Mouse (Mus musculus) kidney, embryonic 16.5 days (tissue): ENCODE results near the gene Frmd4b. TPM values are rescaled to one million over a fixed set of nuclear protein-coding genes. Genes with fewer than 3 reads are reported as not detected.
"Not testable (repeated sequence)": the region's sequence is repeated elsewhere in the genome, so short reads cannot be mapped to it uniquely, and the experiment has no call there.

ENCODE experiments used
- ATAC-seq: fragments of 200-750 bp; cut with Nextera tagmentation; 2 replicates; pipeline ENCODE4 v1.8.0; 2017; ENCODE audit warnings: moderate TSS enrichment; ENCODE audit not compliant: low FRiP score, low TSS enrichment
- H3K27ac ChIP-seq: fragments of 300-500 bp; sonication (generic); 2 replicates; pipeline ENCODE4 v1.5.1; 2014; ENCODE audit warnings: low read length
- H3K27me3 ChIP-seq: fragments of 300-500 bp; sonication (generic); 2 replicates; pipeline ENCODE4 v1.6.1; 2014; ENCODE audit warnings: low read length, control low read depth, mixed read lengths; ENCODE audit not compliant: insufficient read depth
- H3K36me3 ChIP-seq: fragments of 300-500 bp; sonication (generic); 2 replicates; pipeline ENCODE4 v1.6.1; 2014; ENCODE audit warnings: low read length, control low read depth, mixed read lengths; ENCODE audit not compliant: insufficient read depth
- H3K4me1 ChIP-seq: fragments of 300-500 bp; sonication (generic); 2 replicates; pipeline ENCODE4 v1.6.1; 2014; ENCODE audit warnings: low read length, control low read depth, mixed read lengths; ENCODE audit not compliant: insufficient read depth
- H3K4me2 ChIP-seq: fragments of 300-500 bp; sonication (generic); replicated peaks from 2 replicates; pipeline ENCODE4 v1.6.1; 2014; ENCODE audit warnings: low read depth, low read length
- H3K4me3 ChIP-seq: fragments of 300-500 bp; sonication (generic); 2 replicates; pipeline ENCODE4 v1.5.1; 2014; ENCODE audit warnings: mild to moderate bottlenecking, low read length
- H3K9ac ChIP-seq: fragments of 300-500 bp; sonication (generic); replicated peaks from 2 replicates; pipeline ENCODE4 v1.6.1; 2014; ENCODE audit warnings: low read length
- H3K9me3 ChIP-seq: fragments of 300-500 bp; sonication (generic); 2 replicates; pipeline ENCODE4 v1.6.1; 2016; ENCODE audit warnings: low read length, control low read depth
- WGBS: fragments of 180-500 bp; shearing (Covaris S2); extraction: QIAGEN DNeasy Blood & Tissue Kit; methylation state at CpG from one replicate; pipeline ENCODE4 v1.1.7; 2014; 5-methylcytosine and 5-hydroxymethylcytosine counted together
- polyA plus RNA-seq: library from polyadenylated mRNA; unstranded; fragments of >200 nt; fragmentation: Nextera tagmentation; extraction: Ambion mirVana; gene quantifications from 2 replicates; pipeline ENCODE4 v1.2.1, GENCODE M21; 2015

Gene Frmd4b
- polyA plus RNA-seq, 1 experiment from 2014 or later, result 18.1 TPM

GRCm38 (mm10) chr6:97416972-97417554, 200.3 kb downstream of the Frmd4b start:
- H3K9ac ChIP-seq, result no peak overlapping the region
- no peaks in the 10 kb centered on the region for H3K9me3 ChIP-seq
- no peak overlapping the region for H3K4me3 ChIP-seq
- H3K36me3 ChIP-seq, result no peaks in the 10 kb centered on the region
- H3K4me1 ChIP-seq, result peaks cover 6% of the 10 kb centered on the region; the same call in 1 of the 2 replicates
- no peak overlapping the region for H3K4me2 ChIP-seq
- H3K27me3 ChIP-seq, result no peaks in the 10 kb centered on the region
- ATAC-seq, result peak; percentile 76; the same call in 1 of the 2 replicates
- WGBS, result 61% methylated on average over 13 of the region's 13 CpGs
- no peak overlapping the region for H3K27ac ChIP-seq

DNA sequence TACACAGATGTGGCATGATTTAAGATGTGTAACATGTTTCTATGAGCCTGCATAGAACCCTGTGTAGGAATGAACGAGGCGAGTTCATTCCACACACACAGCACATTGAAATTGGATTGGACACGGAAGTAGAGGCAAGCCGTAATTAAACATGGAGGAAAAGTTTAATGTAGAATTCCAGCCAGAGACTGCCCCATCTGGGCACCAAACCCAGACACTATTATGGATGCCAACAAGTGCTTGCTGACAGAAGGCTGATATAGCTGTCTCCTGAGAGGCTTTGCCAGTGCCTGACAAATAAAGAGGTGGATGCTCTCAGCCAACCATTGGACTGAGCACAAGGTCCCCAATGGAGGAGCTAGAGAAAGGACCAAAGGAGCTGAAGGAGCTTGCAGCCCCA, 201.8 kb downstream of the Frmd4b start:
- not testable (repeated sequence) for H3K27ac ChIP-seq, H3K4me2 ChIP-seq, H3K4me3 ChIP-seq, H3K27me3 ChIP-seq, ATAC-seq, H3K9me3 ChIP-seq, H3K36me3 ChIP-seq, H3K4me1 ChIP-seq, H3K9ac ChIP-seq
- 94% methylated on average over 4 of the region's 4 CpGs for WGBS

GRCm38 (mm10) chr6:97413453-97413852, 203.9 kb downstream of the Frmd4b start:
- Histone ChIP-seq H3K4me3 (no peak overlapping the region), H3K4me1 (peaks cover 9% of the 10 kb centered on the region; the same call in 1 of the 2 replicates), H3K27me3 (no peaks in the 10 kb centered on the region), H3K9me3 (no peaks in the 10 kb centered on the region), H3K36me3 (no peaks in the 10 kb centered on the region), H3K4me2 (no peak overlapping the region), H3K27ac (peak overlapping the region; percentile 43; the same call in 1 of the 2 replicates), H3K9ac (no peak overlapping the region)
- no peak for ATAC-seq
- WGBS, result 44% methylated on average over 7 of the region's 7 CpGs

DNA sequence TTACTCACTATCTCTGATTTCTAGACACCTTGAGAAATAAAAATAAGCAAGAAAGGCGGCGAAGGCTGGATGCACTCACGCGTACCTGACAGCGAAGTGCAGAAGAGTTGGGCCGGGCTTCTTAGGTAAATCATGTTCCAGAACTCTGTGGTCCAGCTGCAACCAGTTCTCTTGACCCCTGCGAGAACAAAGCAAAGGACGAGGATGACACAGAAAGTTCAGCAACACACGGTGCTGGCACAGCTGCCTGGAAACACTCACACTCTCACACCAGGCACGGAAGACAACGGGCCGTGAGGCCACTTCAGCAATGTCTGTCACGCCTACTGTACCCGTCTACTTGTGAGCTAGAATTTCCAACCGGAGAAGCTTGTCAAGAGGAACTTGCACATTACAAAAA, 204.9 kb downstream of the Frmd4b start:
- Histone ChIP-seq H3K9me3 (no peaks in the 10 kb centered on the region), H3K27ac (no peak overlapping the region), H3K36me3 (no peaks in the 10 kb centered on the region), H3K27me3 (no peaks in the 10 kb centered on the region), H3K4me2 (no peak overlapping the region), H3K9ac (no peak overlapping the region), H3K4me3 (no peak overlapping the region), H3K4me1 (peaks cover 9% of the 10 kb centered on the region; the same call in 1 of the 2 replicates)
- ATAC-seq, result no peak
- WGBS, result 91% methylated on average over 15 of the region's 15 CpGs

DNA sequence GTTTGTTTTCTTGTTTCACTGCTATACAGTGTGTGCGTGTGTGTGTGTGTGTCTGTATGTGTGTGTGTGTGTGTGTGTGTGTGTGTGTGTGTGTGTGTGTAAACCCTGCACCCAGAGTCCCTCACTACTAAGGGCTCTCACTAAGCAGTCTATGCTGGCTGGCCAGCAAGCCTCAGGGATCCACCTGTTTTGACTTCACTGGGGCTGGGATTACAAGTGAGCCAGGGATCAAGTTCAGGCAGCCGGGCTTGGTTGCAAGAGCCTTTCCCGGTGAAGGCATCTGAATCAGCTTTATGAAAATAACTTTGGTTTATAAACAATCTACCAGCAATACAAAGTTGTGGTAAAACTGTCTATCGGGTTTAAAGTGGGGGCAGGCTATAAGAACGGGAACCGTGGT, 206.0 kb downstream of the Frmd4b start:
- Histone ChIP-seq H3K27me3 (no peaks in the 10 kb centered on the region), H3K4me2 (no peak overlapping the region), H3K4me3 (no peak overlapping the region), H3K27ac (no peak overlapping the region), H3K9ac (no peak overlapping the region), H3K4me1 (peaks cover 9% of the 10 kb centered on the region; the same call in 1 of the 2 replicates), H3K9me3 (no peaks in the 10 kb centered on the region), H3K36me3 (no peaks in the 10 kb centered on the region)
- 83% methylated on average over 6 of the region's 6 CpGs for WGBS
- no peak; the same call in 1 of the 2 replicates for ATAC-seq

DNA sequence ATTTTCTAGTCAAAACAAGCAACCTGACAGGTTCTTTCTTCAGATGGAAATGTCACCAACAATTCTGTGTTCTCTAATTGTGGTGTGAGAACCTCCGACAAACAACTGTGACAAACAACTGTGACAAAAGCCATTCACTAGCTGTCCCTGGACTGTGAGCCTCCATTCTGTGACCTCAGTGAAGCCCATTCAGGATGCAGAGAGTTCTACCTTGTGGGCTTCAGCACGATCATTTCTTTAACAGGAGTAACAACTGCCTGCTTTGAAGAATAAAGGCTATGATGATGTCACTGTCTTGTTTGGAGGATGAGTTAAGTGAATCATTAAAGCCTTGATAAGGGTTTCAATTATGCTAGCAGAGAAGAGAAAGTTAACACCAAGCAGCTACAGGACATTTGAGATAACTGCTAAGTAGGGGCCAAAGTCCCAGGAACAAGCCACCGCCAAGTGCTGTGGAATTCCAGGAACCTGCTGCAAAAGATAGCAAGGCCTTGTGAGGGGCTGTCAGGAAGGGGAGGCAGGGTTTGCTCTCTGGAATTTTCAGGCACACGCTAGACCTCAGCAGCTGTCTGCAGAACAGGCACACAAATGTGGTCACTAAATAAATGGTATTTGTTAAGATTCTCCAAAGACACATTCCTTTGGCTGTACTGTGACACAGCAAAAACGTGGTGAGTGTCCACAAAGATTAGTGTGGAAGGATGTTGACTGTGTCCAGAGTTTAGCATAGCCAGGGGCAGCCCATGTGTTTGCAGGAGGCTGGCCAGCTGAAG, 207.7 kb downstream of the Frmd4b start:
- Histone ChIP-seq H3K9ac (no peak overlapping the region), H3K4me2 (no peak overlapping the region), H3K4me3 (no peak overlapping the region), H3K27me3 (no peaks in the 10 kb centered on the region), H3K27ac (peak overlapping the region; percentile 21; the same call in 1 of the 2 replicates), H3K4me1 (peaks cover 16% of the 10 kb centered on the region; the same call in 1 of the 2 replicates), H3K9me3 (no peaks in the 10 kb centered on the region), H3K36me3 (no peaks in the 10 kb centered on the region)
- 34% methylated on average over 5 of the region's 5 CpGs for WGBS
- 0 out of 2 replicates have a peak, but pooled peaks have one; percentile 22 for ATAC-seq

GRCm38 (mm10) chr6:97407914-97408313, 209.4 kb downstream of the Frmd4b start:
- no peak overlapping the region for H3K4me3 ChIP-seq
- H3K4me1 ChIP-seq, result 0 out of 2 replicates have a peak, but pooled peaks cover 10% of the 10 kb centered on the region
- no peaks in the 10 kb centered on the region for H3K27me3 ChIP-seq
- WGBS, result 93% methylated on average over 3 of the region's 3 CpGs
- no peak for ATAC-seq
- no peaks in the 10 kb centered on the region for H3K9me3 ChIP-seq
- H3K4me2 ChIP-seq, result no peak overlapping the region
- no peak overlapping the region for H3K9ac ChIP-seq
- no peak overlapping the region for H3K27ac ChIP-seq
- no peaks in the 10 kb centered on the region for H3K36me3 ChIP-seq

DNA sequence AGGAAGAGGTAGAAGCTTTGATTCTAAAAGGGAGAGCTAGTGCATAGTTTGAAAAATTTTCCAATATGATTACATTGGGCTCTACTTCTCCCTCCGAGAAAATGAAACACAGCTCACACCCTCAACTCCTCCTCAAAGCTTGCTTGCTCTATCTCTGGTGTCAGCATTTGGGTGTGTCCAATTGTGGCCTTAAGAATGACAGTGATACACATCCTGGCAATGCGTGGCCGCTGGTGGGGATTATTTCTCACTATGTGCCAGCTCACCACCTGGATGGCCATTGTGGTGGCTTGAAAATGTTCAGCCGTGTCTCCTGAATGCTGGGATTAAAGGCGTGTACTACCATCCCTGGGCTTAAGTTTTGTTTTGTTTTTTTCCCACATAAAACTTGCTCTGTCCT, 209.9 kb downstream of the Frmd4b start:
- WGBS, result 91% methylated on average over 5 of the region's 5 CpGs
- Histone ChIP-seq H3K4me1 (peaks cover 10% of the 10 kb centered on the region; the same call in 1 of the 2 replicates), H3K27ac (no peak overlapping the region), H3K27me3 (no peaks in the 10 kb centered on the region), H3K4me2 (no peak overlapping the region), H3K9ac (no peak overlapping the region), H3K36me3 (no peaks in the 10 kb centered on the region), H3K9me3 (no peaks in the 10 kb centered on the region), H3K4me3 (no peak overlapping the region)
- ATAC-seq, result no peak

DNA sequence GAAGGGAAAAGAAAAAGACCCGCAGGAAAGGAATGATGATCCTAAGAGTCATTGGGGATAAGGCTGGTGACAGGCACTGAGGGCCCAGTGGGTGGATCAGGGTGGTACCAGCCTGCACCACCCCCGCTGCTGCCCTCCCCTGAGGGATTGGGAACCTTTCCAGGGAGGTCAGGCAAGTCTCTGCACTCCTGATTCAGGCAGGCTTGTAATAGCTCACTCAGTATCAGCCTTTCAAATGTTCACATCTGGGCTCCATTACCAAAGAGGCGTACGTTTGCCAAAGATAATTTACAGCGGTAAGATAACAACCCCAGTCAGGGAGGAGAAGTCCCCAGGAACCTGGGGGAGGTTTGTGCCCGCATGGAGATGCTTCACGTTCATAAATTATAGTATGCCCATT, 212.0 kb downstream of the Frmd4b start:
- no peaks in the 10 kb centered on the region for H3K27me3 ChIP-seq
- WGBS, result 28% methylated on average over 7 of the region's 7 CpGs
- H3K27ac ChIP-seq, result no peak overlapping the region
- no peak overlapping the region for H3K9ac ChIP-seq
- no peak overlapping the region for H3K4me3 ChIP-seq
- H3K4me2 ChIP-seq, result no peak overlapping the region
- no peak for ATAC-seq
- H3K4me1 ChIP-seq, result peaks cover 10% of the 10 kb centered on the region; the same call in 1 of the 2 replicates
- no peaks in the 10 kb centered on the region for H3K9me3 ChIP-seq
- H3K36me3 ChIP-seq, result no peaks in the 10 kb centered on the region
